Mouse (Mus musculus) gastrocnemius, postnatal 25 days (tissue): ENCODE measurements around the gene Ptov1. TPM values are rescaled to one million over a fixed set of nuclear protein-coding genes. Genes with fewer than 3 reads are reported as not detected.

Source experiments
- DNase-seq: peaks from one replicate; pipeline ENCODE4 v3.0.0; 2022
- long read RNA-seq, 2 experiments: library from polyadenylated mRNA; stranded (forward); transcript quantifications; one replicate each; pipeline ENCODE4 v2.0.0; 2021
- total RNA-seq, 2 experiments: library from RNA; stranded (reverse); gene quantifications; 1 replicate in 1 of 2; 2 replicates in 1 of 2; pipeline ENCODE4 v1.2.3; 2021

Gene Ptov1
- total RNA-seq = 100 to 1,000 TPM; 116 to 125 TPM
- long read RNA-seq, experiment 1, transcript Ptov1-201 (12 exons, 1,883 nt) = major isoform, 61 of 215 reads
- long read RNA-seq, experiment 1, partial matches to known transcripts = 34 of 215 reads
- long read RNA-seq, experiment 1, other reads (novel, unspliced or antisense) = 120 of 215 reads
- long read RNA-seq, experiment 2, transcript Ptov1-201 (12 exons, 1,883 nt) = major isoform, 68 of 222 reads
- long read RNA-seq, experiment 2, partial matches to known transcripts = 17 of 222 reads
- long read RNA-seq, experiment 2, other reads (novel, unspliced or antisense) = 134 of 222 reads

DNA sequence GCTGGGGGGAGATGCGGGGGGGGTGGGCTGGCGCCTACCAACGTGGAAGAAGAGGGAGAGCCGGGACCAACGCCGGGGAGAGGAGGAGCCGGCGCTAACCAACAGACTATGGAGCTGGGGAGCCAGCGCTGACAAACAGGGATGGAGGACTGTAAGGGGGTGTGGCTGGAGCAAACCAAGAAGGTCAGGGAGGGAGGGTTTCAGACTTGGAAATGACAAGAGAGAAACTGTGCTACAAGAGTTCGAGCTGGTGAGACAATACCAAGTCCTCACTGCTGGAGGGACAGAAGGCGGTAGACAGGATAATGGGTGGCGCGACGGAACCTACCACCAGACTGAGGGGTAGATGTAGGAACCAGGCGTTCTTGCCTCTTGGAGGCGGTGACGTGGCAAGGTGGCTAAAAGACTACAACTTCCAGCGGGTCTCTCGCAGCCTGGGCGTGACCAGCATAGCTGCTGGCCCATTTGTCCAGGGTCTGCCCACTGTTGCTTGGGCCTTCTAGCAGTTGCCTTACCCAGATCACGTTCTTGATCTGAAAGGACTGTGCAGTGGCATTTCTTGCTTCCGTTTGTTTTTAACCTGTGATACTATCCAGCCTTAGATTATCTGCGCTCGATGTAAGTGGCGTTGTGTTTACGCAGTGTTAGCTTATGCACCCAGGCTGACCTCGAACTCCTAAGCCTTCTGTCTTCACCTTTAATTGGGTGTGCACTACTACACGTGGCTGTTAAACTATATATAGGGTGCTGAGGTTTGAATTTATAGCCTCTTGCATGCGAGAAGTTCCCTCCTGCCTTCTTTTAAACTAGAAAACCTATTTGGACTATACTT, at the start of gene Ptov1:
TSS of gene Ptov1 (minus strand) at position 92 of the 832 bp plus-strand sequence.
- DNase-seq = peak; percentile 94

DNA sequence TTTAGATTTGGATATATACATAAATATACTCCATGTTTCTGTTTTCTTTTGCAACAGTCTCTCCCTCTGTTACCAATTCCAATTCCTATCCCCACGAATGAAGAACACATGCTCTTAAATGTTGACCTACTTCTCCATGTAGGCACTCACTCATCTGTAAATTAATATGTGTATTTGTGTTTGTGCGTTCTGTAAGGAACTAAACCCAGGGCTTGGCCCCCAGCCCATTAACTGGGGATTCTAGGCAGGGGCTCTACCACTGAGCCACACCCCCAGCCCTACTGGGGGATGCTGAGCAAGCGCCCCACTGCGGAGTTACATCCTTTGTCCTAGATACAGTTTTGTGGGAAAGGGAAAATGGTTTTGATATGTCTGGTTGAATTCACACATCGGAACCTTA, 49.5 kb upstream of the Ptov1 start:
- DNase-seq = no peak

DNA sequence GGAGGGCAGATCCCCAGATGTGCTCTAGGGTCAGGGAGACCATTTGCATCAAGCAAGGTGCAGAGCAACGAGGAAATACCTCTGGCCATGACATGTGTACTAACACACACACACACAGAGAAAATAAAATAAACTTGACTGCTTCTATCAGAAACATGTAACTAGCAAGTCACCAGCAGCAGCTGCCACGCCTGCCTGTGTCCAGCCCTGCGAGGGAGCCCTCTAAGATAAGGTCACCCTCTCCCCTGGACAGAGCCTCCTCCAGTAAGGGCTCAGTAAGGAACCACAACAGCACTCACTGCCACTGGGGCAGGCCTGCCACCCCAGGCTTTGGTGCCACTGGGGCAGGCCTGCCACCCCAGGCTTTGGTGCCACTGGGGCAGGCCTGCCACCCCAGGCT, 48.6 kb upstream of the Ptov1 start:
- DNase-seq = no peak

DNA sequence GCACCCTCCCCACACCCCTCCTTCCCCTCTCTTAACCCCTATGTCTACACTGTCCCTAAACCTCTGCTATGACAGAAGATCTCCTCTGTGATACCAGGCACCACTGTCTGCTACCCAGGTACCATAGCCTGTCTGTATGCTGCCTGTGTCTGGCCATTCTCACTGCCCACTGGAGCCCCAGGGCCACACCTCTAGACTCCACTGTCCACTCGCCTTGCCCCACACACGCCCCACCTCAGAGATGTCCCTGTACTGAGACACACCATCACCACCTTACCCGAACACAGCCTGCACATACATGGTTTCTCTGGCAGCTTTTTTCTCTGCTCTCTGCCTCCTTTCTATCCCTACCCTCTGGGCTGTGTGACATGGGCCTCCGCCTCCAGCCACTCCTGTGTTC, 47.3 kb upstream of the Ptov1 start:
- no peak for DNase-seq

DNA sequence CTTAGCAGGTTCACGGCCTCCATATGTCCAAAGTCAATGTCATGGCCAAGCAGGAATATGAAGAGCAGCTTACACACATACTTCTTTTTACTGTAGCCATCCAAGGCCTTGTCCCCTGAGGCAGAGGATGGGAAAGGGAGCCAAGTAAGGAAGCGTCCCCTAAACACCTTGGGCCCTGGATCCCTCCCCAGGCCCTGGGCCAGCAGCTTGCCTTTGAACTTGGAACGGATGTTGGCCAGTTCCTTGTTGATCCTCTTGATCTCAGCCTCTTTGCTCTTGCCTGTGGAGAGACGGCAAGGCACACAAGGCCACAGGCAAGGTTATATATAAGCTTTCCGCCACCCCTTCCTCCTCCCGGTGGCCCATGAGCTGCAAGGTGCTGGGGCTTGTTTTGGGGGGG, 46.6 kb upstream of the Ptov1 start:
- no peak for DNase-seq

- DNase-seq = no peak
Measured at GRCm38 (mm10) chr7:44915314-44915713, 45.7 kb upstream of the Ptov1 start.

DNA sequence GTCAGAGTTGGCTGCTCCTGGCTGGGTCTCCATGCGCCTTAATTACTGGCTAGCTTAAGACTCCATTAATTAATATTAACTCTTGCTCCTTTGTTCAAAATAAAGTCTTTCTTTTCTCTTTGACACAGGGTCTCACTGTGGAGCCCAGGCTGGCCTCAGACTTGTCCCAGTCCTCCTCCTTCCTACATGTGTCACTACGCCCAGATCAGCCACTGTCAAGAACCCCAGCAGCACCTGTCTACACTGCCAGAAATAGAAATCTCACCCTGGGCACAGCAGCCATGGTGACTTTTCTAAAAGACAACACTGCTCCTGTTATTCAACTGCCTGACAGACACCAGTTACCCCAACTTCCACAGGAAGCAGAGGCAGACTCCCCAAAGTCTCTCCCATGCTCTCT, 44.8 kb upstream of the Ptov1 start:
- DNase-seq = no peak

- no peak for DNase-seq
Measured at GRCm38 (mm10) chr7:44908706-44909476, 39.3 kb upstream of the Ptov1 start.

- DNase-seq = no peak
Measured at GRCm38 (mm10) chr7:44905430-44905829, 35.8 kb upstream of the Ptov1 start.

DNA sequence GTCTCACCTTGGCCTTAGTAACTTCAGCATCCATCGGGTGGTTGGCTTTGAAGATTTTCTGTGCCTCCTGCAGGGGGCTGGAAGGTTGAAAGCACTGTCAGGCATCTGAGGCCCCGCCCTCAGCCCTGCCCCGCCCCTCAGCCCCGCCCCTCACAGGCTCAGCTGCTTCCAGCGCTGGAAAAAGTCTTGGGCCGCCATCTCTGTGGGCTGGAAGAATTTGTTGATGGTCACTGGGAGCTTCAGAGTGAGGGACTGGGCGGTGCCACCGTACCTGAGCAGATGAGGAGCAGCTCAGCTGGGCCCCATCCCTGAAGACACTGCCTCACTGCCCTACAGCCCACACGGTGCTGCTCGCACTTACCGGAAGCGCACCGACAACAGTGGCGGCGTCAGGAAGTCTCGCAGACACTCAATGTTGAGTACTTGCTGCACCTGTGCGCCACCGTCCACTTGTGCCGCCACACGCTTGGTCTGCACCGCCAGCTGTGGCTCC, 31.7 kb upstream of the Ptov1 start:
- DNase-seq = no peak

GRCm38 (mm10) chr7:44900632-44901031, 31.0 kb upstream of the Ptov1 start:
- no peak for DNase-seq

DNA sequence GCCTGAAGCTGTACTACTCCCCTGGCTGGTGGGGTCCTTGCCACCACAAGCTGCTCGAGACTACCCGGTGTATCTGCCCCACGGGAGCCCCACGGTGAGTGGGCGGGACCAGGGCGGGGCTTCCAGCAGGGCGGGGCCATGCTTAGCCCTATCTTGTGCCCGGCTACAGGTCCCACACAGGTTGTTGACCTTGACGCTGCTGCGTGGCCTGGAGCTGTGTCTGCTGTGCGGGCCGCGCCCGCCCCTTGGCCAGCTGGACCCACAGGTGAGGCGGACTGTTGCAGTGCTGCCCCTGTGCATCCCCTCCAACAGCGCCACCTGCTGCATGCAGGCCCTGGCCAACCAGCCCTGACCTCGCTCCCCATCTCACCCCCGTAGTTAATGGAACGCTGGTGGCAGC, 29.0 kb upstream of the Ptov1 start:
- DNase-seq = no peak

GRCm38 (mm10) chr7:44896499-44896898, 26.9 kb upstream of the Ptov1 start:
- no peak for DNase-seq

DNA sequence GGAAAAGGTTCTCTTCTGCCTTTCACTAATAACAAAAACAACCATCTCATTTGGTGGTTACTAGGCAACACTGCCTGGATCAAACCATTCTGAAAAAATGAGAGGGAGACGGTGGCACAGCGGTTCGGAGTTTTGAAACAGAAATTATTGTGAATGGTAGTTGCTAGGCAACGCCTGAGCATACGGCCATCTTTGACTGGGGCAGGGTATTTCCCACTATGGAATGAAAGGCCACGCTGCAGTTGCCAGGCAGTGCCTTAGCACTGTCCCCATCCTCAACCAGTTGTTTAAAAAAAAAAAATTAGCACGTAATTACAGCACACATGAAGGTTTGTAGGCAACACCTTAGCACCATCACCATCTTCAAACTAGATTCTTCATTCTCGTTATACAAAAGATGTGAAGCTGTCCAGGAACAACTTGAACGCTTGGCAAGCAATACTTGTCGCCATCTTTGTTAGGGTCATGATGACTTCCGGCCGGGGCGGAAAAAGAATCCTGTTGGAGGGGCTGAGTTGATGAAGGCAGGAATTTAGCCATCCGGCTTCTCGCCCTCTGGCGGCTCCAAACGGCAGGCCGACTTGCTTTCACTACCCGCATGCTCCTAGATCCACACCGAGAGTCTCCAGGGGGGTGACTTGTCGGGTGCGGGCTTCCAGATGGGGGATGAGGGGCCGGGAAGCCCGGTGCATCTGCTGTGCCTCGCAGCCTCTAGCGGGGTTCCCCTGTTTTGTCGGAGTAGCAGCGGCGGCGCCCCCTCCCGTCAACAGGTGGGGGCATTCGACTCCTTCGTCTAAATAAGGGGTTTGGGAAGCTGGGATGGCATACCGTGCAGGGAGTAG, 26.2 kb upstream of the Ptov1 start, which contains the start of gene Fuz:
TSS of gene Fuz (plus strand) at position 487 of the 842 bp plus-strand sequence.
- peak; percentile 88 for DNase-seq

- no peak for DNase-seq
Measured at GRCm38 (mm10) chr7:44895206-44895592, 25.6 kb upstream of the Ptov1 start.

DNA sequence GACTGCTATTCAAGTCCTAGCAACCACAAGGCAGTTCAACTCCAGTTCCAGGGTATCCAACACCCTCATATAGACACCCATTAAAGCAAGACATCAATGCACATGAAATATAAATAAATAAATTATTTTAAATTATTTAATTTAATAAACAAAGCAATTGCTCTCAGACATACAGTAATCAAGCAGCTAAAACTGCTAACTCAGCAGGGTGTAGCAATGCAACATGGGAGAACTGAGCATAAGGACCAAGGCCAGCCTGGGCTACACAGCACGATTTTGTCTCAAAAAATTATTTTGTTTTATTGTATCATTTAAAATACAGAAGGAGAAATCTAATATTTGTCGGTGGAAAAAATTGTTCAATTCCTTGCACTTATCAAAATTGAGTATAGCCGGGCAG, 24.6 kb upstream of the Ptov1 start:
- no peak for DNase-seq

DNA sequence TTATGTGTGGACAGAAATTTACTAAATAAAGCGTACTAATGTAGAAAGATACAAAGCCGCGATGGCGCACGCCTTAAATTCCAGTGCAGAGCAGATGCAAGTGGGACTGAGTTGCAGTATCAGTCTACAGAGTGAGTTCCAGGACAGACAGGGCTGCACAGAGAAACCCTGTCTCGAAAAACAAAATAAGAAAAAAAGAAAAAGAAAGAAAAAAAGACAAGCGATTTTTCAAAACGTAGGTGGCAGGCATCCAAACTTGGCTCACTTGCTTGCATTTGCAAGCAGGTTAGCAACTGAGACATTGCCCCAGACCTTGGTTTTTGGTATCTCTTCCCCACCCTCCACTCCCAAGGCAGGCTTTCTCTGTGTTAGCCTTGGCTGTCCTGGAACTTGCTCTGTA, 23.6 kb upstream of the Ptov1 start:
- DNase-seq = no peak

DNA sequence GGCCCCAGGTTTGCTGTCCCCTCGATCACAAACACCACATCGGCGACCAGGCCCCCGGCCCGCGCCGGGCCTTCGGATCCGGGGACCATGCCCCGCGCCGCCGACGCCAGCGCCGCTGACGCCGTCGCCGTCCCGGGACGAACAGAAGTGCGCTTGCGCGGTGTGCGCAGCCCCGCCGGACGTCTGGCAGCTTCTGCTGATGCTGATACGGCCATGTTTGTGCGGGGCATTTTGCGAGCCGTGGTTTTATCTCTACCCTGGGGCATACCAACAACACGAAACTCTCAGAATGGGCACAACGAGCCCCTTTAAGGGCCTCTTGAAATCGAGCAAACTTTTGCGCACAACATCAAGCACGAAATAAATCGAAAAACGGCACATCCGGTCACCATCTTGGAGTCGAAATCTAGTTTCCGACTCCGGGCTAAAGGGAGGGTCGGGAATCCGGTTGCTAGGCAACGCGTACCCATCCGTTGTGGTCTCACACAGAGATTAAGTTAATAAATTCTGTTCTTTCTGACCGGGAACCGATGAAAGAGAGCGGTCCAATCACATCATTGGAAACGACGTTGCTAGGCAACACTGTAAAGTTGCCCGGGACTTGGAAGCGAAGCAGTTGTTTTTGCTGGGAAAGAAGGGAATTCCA, 22.8 kb upstream of the Ptov1 start, which contains the start of gene Med25:
TSS of gene Med25 (minus strand) at position 437 of the 646 bp plus-strand sequence.
- peak; percentile 87 for DNase-seq

- no peak for DNase-seq
Measured at GRCm38 (mm10) chr7:44891611-44892010, 22.0 kb upstream of the Ptov1 start.

- DNase-seq = no peak
Measured at GRCm38 (mm10) chr7:44890737-44891136, 21.1 kb upstream of the Ptov1 start.

DNA sequence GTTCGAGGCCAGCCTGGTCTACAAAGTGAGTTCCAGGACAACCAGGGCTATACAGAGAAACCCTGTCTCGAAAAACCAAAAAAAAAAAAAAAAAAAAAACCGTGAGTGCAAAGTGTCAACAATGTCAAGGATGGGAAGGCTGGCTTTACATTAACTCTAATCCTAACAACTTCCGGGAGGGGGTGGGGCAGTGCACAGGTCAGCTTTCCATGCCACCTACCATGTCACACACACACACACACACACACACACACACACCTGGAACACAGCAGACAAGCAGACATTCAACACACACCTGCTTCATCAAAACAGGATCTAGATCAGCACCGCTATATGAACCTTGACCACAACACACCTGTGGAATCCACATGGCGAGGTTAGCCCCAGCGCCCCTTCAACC, 20.6 kb upstream of the Ptov1 start:
- no peak for DNase-seq
